Mouse (Mus musculus) erythroblast, embryonic 14.5 days (primary cell): ENCODE data around the gene Swap70. TPM values are rescaled to one million over a fixed set of nuclear protein-coding genes. Genes with fewer than 3 reads are reported as not detected.
"Not testable (repeated sequence)": the region's sequence is repeated elsewhere in the genome, so short reads cannot be mapped to it uniquely, and the experiment has no call there.

Experiments used
- H3K27me3 ChIP-seq: 2 replicates; pipeline ENCODE4 v1.6.1; 2012; ENCODE audit warnings: inconsistent platforms; ENCODE audit not compliant: control insufficient read depth
- H3K36me3 ChIP-seq: 2 replicates; pipeline ENCODE4 v1.6.1; 2012; ENCODE audit warnings: mild to moderate bottlenecking, inconsistent platforms; ENCODE audit not compliant: control insufficient read depth
- H3K4me1 ChIP-seq: 2 replicates; pipeline ENCODE4 v1.6.1; 2012; ENCODE audit warnings: inconsistent platforms; ENCODE audit not compliant: control insufficient read depth
- H3K4me3 ChIP-seq: replicated peaks from 2 replicates; pipeline ENCODE3; 2012; ENCODE audit warnings: moderate library complexity, mild to moderate bottlenecking, inconsistent platforms
- H3K9me3 ChIP-seq: 2 replicates; pipeline ENCODE4 v1.6.1; 2012; ENCODE audit warnings: low read length, inconsistent platforms, mixed read lengths; ENCODE audit not compliant: control insufficient read depth
- GATA1 ChIP-seq: IDR thresholded peaks from 2 replicates; pipeline ENCODE4 v1.6.1; 2012; ENCODE audit warnings: low read length, inconsistent platforms, mixed read lengths
- TAL1 ChIP-seq: IDR thresholded peaks from 3 replicates; pipeline ENCODE4 v1.6.1; 2012; ENCODE audit warnings: low read length, inconsistent platforms, mixed read lengths
- polyA plus RNA-seq: library from polyadenylated mRNA; stranded (reverse); fragments of >175 nt; gene quantifications from 2 replicates; pipeline ENCODE4 v1.2.3, GENCODE M21; 2012

The Swap70 gene
- polyA plus RNA-seq, 1 experiment: 0.33 TPM

- no peaks in the 10 kb centered on the region; the same call in 1 of the 2 replicates for H3K4me1 ChIP-seq
- H3K9me3 ChIP-seq: no peaks in the 10 kb centered on the region
- H3K36me3 ChIP-seq: peaks cover 6% of the 10 kb centered on the region
- H3K4me3 ChIP-seq: no peak overlapping the region
- H3K27me3 ChIP-seq: no peaks in the 10 kb centered on the region
- TF ChIP-seq GATA1: no peak
- no peak for TF ChIP-seq TAL1
Measured at GRCm38 (mm10) chr7:110229967-110230366, 8.5 kb downstream of the Swap70 start.

GRCm38 (mm10) chr7:110231127-110231526, 9.6 kb downstream of the Swap70 start:
- H3K4me1 ChIP-seq, H3K4me3 ChIP-seq, H3K27me3 ChIP-seq, H3K9me3 ChIP-seq, H3K36me3 ChIP-seq: not testable (repeated sequence)

- no peaks in the 10 kb centered on the region for H3K9me3 ChIP-seq
- no peaks in the 10 kb centered on the region for H3K27me3 ChIP-seq
- TF ChIP-seq TAL1 (no peak), GATA1 (no peak)
- no peaks in the 10 kb centered on the region; the same call in 1 of the 2 replicates for H3K36me3 ChIP-seq
- no peaks in the 10 kb centered on the region; the same call in 1 of the 2 replicates for H3K4me1 ChIP-seq
- no peak overlapping the region for H3K4me3 ChIP-seq
Measured at GRCm38 (mm10) chr7:110236085-110236484, 14.6 kb downstream of the Swap70 start.

DNA sequence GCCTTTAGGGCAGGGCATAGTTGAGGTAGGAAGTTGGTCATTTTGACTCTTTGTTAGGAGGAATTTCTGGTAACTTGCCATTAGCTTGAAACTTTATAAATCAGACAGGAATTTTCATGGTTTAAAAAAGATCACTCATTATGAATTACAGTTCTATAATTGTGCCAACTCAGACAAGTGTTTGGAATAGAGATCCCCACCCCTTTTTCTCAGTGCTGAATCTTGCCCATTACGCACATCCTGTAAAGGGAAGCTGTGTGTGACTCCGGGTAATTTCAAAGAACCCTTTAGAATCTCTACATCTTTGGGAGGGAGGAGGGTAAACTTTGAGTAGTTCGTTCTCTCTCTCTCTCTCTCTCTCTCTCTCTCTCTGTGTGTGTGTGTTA, 15.9 kb downstream of the Swap70 start:
- TF ChIP-seq TAL1 (no peak), GATA1 (no peak)
- Histone ChIP-seq H3K9me3 (no peaks in the 10 kb centered on the region), H3K27me3 (no peaks in the 10 kb centered on the region), H3K4me1 (no peaks in the 10 kb centered on the region; the same call in 1 of the 2 replicates), H3K36me3 (no peaks in the 10 kb centered on the region; the same call in 1 of the 2 replicates), H3K4me3 (no peak overlapping the region)

GRCm38 (mm10) chr7:110237837-110238451, 16.4 kb downstream of the Swap70 start:
- no peaks in the 10 kb centered on the region; the same call in 1 of the 2 replicates for H3K36me3 ChIP-seq
- H3K9me3 ChIP-seq: no peaks in the 10 kb centered on the region
- H3K27me3 ChIP-seq: no peaks in the 10 kb centered on the region
- no peaks in the 10 kb centered on the region; the same call in 1 of the 2 replicates for H3K4me1 ChIP-seq
- TF ChIP-seq GATA1: no peak
- TF ChIP-seq TAL1: no peak
- no peak overlapping the region for H3K4me3 ChIP-seq

- no peak for TF ChIP-seq TAL1
- no peak for TF ChIP-seq GATA1
- H3K36me3 ChIP-seq: peaks cover 6% of the 10 kb centered on the region
- no peaks in the 10 kb centered on the region for H3K9me3 ChIP-seq
- no peaks in the 10 kb centered on the region; the same call in 1 of the 2 replicates for H3K4me1 ChIP-seq
- H3K4me3 ChIP-seq: no peak overlapping the region
- H3K27me3 ChIP-seq: no peaks in the 10 kb centered on the region
Measured at GRCm38 (mm10) chr7:110239590-110239989, 18.1 kb downstream of the Swap70 start.

GRCm38 (mm10) chr7:110241472-110242289, 20.2 kb downstream of the Swap70 start:
- peaks cover 14% of the 10 kb centered on the region for H3K36me3 ChIP-seq
- H3K27me3 ChIP-seq: no peaks in the 10 kb centered on the region
- no peak overlapping the region for H3K4me3 ChIP-seq
- TF ChIP-seq TAL1 (no peak), GATA1 (no peak)
- no peaks in the 10 kb centered on the region for H3K4me1 ChIP-seq
- no peaks in the 10 kb centered on the region for H3K9me3 ChIP-seq

DNA sequence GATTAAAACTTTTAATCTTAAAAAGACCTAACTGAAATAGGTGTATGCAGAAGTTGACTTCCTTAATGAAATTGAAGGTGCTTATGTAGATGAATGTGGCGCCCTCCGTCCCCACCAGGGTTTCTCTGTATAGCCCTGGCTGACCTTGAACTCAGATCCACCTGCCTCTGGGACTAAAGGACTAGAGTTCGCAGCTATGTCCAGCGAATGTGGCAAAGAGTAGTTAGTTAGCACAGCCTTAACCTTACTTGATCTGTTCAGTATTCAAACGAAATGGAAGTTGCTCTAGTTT, 20.7 kb downstream of the Swap70 start:
- Histone ChIP-seq H3K4me3 (no peak overlapping the region), H3K36me3 (peaks cover 14% of the 10 kb centered on the region), H3K9me3 (no peaks in the 10 kb centered on the region), H3K4me1 (no peaks in the 10 kb centered on the region), H3K27me3 (no peaks in the 10 kb centered on the region)
- TF ChIP-seq GATA1 (no peak), TAL1 (no peak)

DNA sequence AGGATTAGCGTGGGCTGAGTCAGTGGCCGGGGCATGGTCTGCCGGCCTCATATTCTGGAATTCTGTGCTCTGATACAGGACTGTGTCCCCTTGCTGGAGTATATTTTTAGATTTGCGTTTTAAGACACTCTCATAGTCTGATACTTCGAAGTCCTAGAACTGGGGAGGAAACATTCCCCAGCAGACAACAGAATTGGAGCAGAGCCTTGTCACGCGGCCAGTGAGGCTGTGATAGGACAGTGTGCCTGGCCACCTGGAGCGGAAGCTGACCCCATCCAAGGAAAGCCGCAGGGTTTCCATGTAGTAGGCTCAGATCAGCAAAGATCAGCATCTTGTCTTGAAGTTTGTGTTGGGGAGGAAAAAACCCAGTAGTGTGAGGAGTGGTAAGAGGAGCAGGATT, 23.6 kb downstream of the Swap70 start:
- H3K4me1 ChIP-seq: no peaks in the 10 kb centered on the region
- peaks cover 14% of the 10 kb centered on the region for H3K36me3 ChIP-seq
- TF ChIP-seq TAL1 (no peak), GATA1 (no peak)
- no peaks in the 10 kb centered on the region for H3K27me3 ChIP-seq
- no peaks in the 10 kb centered on the region for H3K9me3 ChIP-seq
- no peak overlapping the region for H3K4me3 ChIP-seq
